ENCODE assay signal across 30 mouse cellular contexts in the genomic region with DNA sequence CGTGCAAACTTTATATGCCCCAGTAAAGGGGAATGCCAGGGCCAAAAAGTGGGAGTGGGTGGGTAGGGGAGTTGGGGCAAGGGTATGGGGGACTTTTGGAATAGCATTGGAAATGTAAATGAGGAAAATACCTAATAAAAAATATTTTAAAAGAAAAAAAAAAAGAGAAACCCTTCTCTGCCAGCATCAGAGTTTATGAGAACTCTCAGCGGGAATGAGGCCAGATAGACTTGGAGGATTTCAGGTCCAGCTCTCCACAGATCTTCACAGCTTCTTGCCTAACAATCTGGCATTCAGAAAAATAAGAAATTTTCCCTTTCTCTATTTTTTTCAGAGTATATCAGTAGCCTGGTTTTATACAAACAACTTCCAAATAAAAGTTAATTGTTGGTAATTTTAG. TPM values are rescaled to one million over a fixed set of nuclear protein-coding genes. Genes with fewer than 3 reads are reported as not detected.
A peak's percentile ranks its signal among the peaks of the same experiment; 100 is the strongest.
DNase-seq lines count a peak whose midpoint lies in the region; ATAC-seq and TF ChIP-seq lines count a peak whose summit lies in the region.
"Had no signal": no experiment of that assay in that cellular context is flagged by ENCODE, and none has a peak within 500 bp of the region (broad histone marks: within the 10 kb centered on the region; RNA-seq: fewer than 3 reads in every experiment).

No protein-coding gene starts in this region.

- no peak for TF ChIP-seq EP300 in lung, postnatal 0 days (IDR thresholded peaks at IDR 0.05)

- no peak for TF ChIP-seq CTCF in lung, postnatal 0 days (IDR thresholded peaks at IDR 0.05)

- no peak overlapping the region for H3K4me2 ChIP-seq in heart, embryonic 12.5 days
- H3K4me2 ChIP-seq in lung, postnatal 0 days (replicated peaks; ENCODE audit: low read depth, low read length) = no peak overlapping the region
- H3K4me2 ChIP-seq: embryonic facial prominence, embryonic 13.5 days; embryonic facial prominence, embryonic 15.5 days; forebrain, embryonic 12.5 days had no signal

- H3K9me3 ChIP-seq in heart, embryonic 12.5 days (replicated peaks) = no peaks in the 10 kb centered on the region
- H3K9me3 ChIP-seq in lung, postnatal 0 days (ENCODE audit: low read length) = no peaks in the 10 kb centered on the region
- H3K9me3 ChIP-seq: embryonic facial prominence, embryonic 13.5 days; embryonic facial prominence, embryonic 15.5 days; forebrain, embryonic 10.5 days; forebrain, embryonic 12.5 days; G1E had no signal

- WGBS in heart, embryonic 12.5 days = 86% methylated on average over 2 of the region's 2 CpGs
- WGBS in lung, postnatal 0 days = 88% methylated on average over 2 of the region's 2 CpGs

- ATAC-seq in heart, embryonic 12.5 days (ENCODE audit: insufficient number of reproducible peaks, low FRiP score) = no peak
- ATAC-seq in lung, postnatal 0 days = no peak
- ATAC-seq: activated CD4-positive, CD25-positive, alpha-beta regulatory T cell, adult 4 months; CD4-positive, CD25-positive, alpha-beta regulatory T cell, adult 4 months; forebrain, embryonic 14.5 days; Patski had no signal

- peaks cover 6% of the 10 kb centered on the region for H3K4me1 ChIP-seq in heart, embryonic 12.5 days (replicated peaks)
- no peaks in the 10 kb centered on the region; the same call in 1 of the 2 replicates for H3K4me1 ChIP-seq in lung, postnatal 0 days (ENCODE audit: insufficient read depth, low read depth, low read length)
- H3K4me1 ChIP-seq: embryonic facial prominence, embryonic 13.5 days; forebrain, embryonic 10.5 days; forebrain, embryonic 12.5 days had no signal

- no peak overlapping the region for H3K27ac ChIP-seq in heart, embryonic 12.5 days (ENCODE audit: poor library complexity, severe bottlenecking)
- no peak overlapping the region for H3K27ac ChIP-seq in lung, postnatal 0 days (ENCODE audit: low read length)
- H3K27ac ChIP-seq: embryonic facial prominence, embryonic 13.5 days; embryonic facial prominence, embryonic 15.5 days; forebrain, embryonic 10.5 days; forebrain, embryonic 12.5 days had no signal

- DNase-seq in gastrocnemius, adult 18-20 months (ENCODE audit: low spot score) = peak; percentile 41
- DNase-seq in gastrocnemius, adult 8-10 months (ENCODE audit: low spot score in 2 of 2) = no peak
- peak; percentile 56 for DNase-seq in heart, adult 11 months
- DNase-seq in lung, postnatal 0 days (ENCODE audit: low spot score) = peak; percentile 37
- no peak for DNase-seq in lung, adult 18-20 months
- peak; percentile 77 for DNase-seq in adipocyte (ENCODE audit: low spot score)
- DNase-seq: adrenal gland, adult 2 months; adrenal gland, postnatal 10 days; adrenal gland, postnatal 25 days; B cell, adult 2 months; cerebellum, adult 11 months; cerebellum, adult 18-20 months; cerebellum, adult 8-10 months; cerebellum, adult 9-11 months; cerebellum, postnatal 14 days; cerebellum, postnatal 36 days; embryo, embryonic 11 days had no signal

- H3K27me3 ChIP-seq in heart, embryonic 12.5 days (replicated peaks) = no peaks in the 10 kb centered on the region
- H3K27me3 ChIP-seq in lung, postnatal 0 days (replicated peaks; ENCODE audit: insufficient read depth, low read length) = no peaks in the 10 kb centered on the region
- H3K27me3 ChIP-seq: CH12.LX; embryonic facial prominence, embryonic 13.5 days; embryonic facial prominence, embryonic 15.5 days; forebrain, embryonic 12.5 days; Patski had no signal

- H3K4me3 ChIP-seq in heart, embryonic 12.5 days = no peak overlapping the region
- no peak overlapping the region for H3K4me3 ChIP-seq in lung, postnatal 0 days (ENCODE audit: low read depth, low read length)
- H3K4me3 ChIP-seq: embryonic facial prominence, embryonic 13.5 days; embryonic facial prominence, embryonic 15.5 days; erythroblast, embryonic 14.5 days; forebrain, embryonic 10.5 days; forebrain, embryonic 12.5 days had no signal

- peaks cover 44% of the 10 kb centered on the region for H3K36me3 ChIP-seq in heart, embryonic 12.5 days
- peaks cover 14% of the 10 kb centered on the region; the same call in 1 of the 2 replicates for H3K36me3 ChIP-seq in lung, postnatal 0 days (ENCODE audit: insufficient read depth, low read length)

- H3K9ac ChIP-seq in heart, embryonic 12.5 days = no peak overlapping the region
- no peak overlapping the region for H3K9ac ChIP-seq in lung, postnatal 0 days (replicated peaks; ENCODE audit: low read depth)
- H3K9ac ChIP-seq: embryonic facial prominence, embryonic 13.5 days; embryonic facial prominence, embryonic 15.5 days; forebrain, embryonic 12.5 days had no signal

RNA-seq across cellular contexts. Expression of gene Coro6, which starts 25.2 kb away (rescaled TPM):
- total RNA-seq in gastrocnemius, adult 18-20 months (2021) = 100 to 1,000 TPM; 191 to 201 TPM
- 100 to 1,000 TPM; 159 to 184 (median 168) TPM for total RNA-seq in gastrocnemius, adult 8-10 months (2022)
- polyA plus RNA-seq in heart, embryonic 12.5 days (2016; fragmentation: Nextera tagmentation; extraction: Ambion mirVana) = 30.1 and 32.0 TPM in 2 replicates
- polyA plus RNA-seq in lung, postnatal 0 days (2015; fragmentation: Nextera tagmentation; extraction: Ambion mirVana) = 0.26 and 0.45 TPM in 2 replicates
- total RNA-seq: common myeloid progenitor, adult 5-6 weeks had no signal
- polyA plus RNA-seq: activated CD4-positive, CD25-positive, alpha-beta regulatory T cell, adult 4 months; CD4-positive, CD25-positive, alpha-beta regulatory T cell, adult 4 months; erythroblast, embryonic 14.5 days; G1E had no signal

RNA-seq across cellular contexts. Expression of gene Ankrd13b, which starts 52.5 kb away (rescaled TPM):
- total RNA-seq in gastrocnemius, adult 18-20 months (2021) = 10 to 100 TPM; 10.6 to 11.6 TPM
- 10 to 100 TPM in 3 of 4 experiments, 1 to 10 TPM in 1; 9.1 to 13.7 (median 11.7) TPM for total RNA-seq in gastrocnemius, adult 8-10 months (2022)
- 3.7 and 4.8 TPM in 2 replicates for polyA plus RNA-seq in heart, embryonic 12.5 days (2016; fragmentation: Nextera tagmentation; extraction: Ambion mirVana)
- polyA plus RNA-seq in lung, postnatal 0 days (2015; fragmentation: Nextera tagmentation; extraction: Ambion mirVana) = 1.9 and 2.2 TPM in 2 replicates

RNA-seq across cellular contexts. Expression of gene Git1, which starts 56.3 kb away (rescaled TPM):
- 10 to 100 TPM; 28.0 to 37.1 TPM for total RNA-seq in gastrocnemius, adult 18-20 months (2021)
- total RNA-seq in gastrocnemius, adult 8-10 months (2022) = 10 to 100 TPM; 25.7 to 34.1 (median 29.7) TPM
- polyA plus RNA-seq in heart, embryonic 12.5 days (2016; fragmentation: Nextera tagmentation; extraction: Ambion mirVana) = 9.3 and 10.2 TPM in 2 replicates
- 12.3 and 12.6 TPM in 2 replicates for polyA plus RNA-seq in lung, postnatal 0 days (2015; fragmentation: Nextera tagmentation; extraction: Ambion mirVana)

Comparison
In these comparisons a context has a peak if more than half of its experiments do, and no peak if none do; other contexts are left out.
1. DNase-seq: peak in gastrocnemius, adult 18-20 months (single experiment), heart, adult 11 months (single experiment), lung, postnatal 0 days (single experiment) and adipocyte (single experiment); none in gastrocnemius, adult 8-10 months (0 of 2) and lung, adult 18-20 months (0 of 2).